In genomic region chr15:88862881-88863694, GRCm38 (mm10) we compare ENCODE assay signal across 8 mouse cellular contexts. TPM values are rescaled to one million over a fixed set of nuclear protein-coding genes. Genes with fewer than 3 reads are reported as not detected.
DNase-seq lines count a peak whose midpoint lies in the region; ATAC-seq and TF ChIP-seq lines count a peak whose summit lies in the region.

No protein-coding gene starts in this region.

- no peak for TF ChIP-seq CTCF in MEL (IDR thresholded peaks at IDR 0.05 in 2 of 3, conservative IDR thresholded peaks at IDR 0.05 in 1 of 3; ENCODE audit: control insufficient read depth in 1 of 3, insufficient read depth in 1 of 3, low read depth in 2 of 3, low read length in 3 of 3, poor library complexity in 1 of 3, severe bottlenecking in 1 of 3)
- no peak for TF ChIP-seq CTCF in bone marrow, adult 2 months (IDR thresholded peaks at IDR 0.05; ENCODE audit: control insufficient read depth, insufficient read depth, low read length)

- peak overlapping the region; percentile 100 for H3K4me2 ChIP-seq in forebrain, embryonic 11.5 days (ENCODE audit: low read depth, low read length, severe bottlenecking)
- peak overlapping the region; percentile 88 for H3K4me2 ChIP-seq in hindbrain, embryonic 14.5 days (replicated peaks)

- TF ChIP-seq RAD21 in MEL (IDR thresholded peaks at IDR 0.05; ENCODE audit: low read depth, low read length) = no peak

- ATAC-seq in forebrain, embryonic 11.5 days (replicated peaks; ENCODE audit: low FRiP score) = peak; percentile 0; the same call in 1 of the 2 replicates
- ATAC-seq in hindbrain, embryonic 14.5 days (ENCODE audit: low FRiP score) = 0 out of 2 replicates have a peak, but pooled peaks have one; percentile 2
- ATAC-seq in activated CD4-positive, CD25-positive, alpha-beta regulatory T cell, adult 4 months = no peak

- H3K4me3 ChIP-seq in MEL (ENCODE audit: control insufficient read depth in 1 of 2, insufficient read depth in 1 of 2, low read depth in 2 of 2, low read length in 2 of 2) = peak overlapping the region; percentile 65 to 78
- H3K4me3 ChIP-seq in bone marrow, adult 2 months (replicated peaks; ENCODE audit: control insufficient read depth, low read depth, low read length) = peak overlapping the region; percentile 90
- peak overlapping the region; percentile 90 for H3K4me3 ChIP-seq in forebrain, embryonic 11.5 days (ENCODE audit: low read depth, low read length)
- peak overlapping the region; percentile 97 for H3K4me3 ChIP-seq in hindbrain, embryonic 14.5 days (replicated peaks; ENCODE audit: low read length)
- H3K4me3 ChIP-seq in midbrain, embryonic 10.5 days = peak overlapping the region; percentile 97

- H3K9me3 ChIP-seq in MEL (replicated peaks; ENCODE audit: insufficient read depth, low read length) = no peaks in the 10 kb centered on the region
- no peaks in the 10 kb centered on the region for H3K9me3 ChIP-seq in forebrain, embryonic 11.5 days (ENCODE audit: control insufficient read depth, low read length)
- H3K9me3 ChIP-seq in hindbrain, embryonic 14.5 days (ENCODE audit: control insufficient read depth, low read length) = no peaks in the 10 kb centered on the region
- H3K9me3 ChIP-seq in midbrain, embryonic 10.5 days (replicated peaks) = 0 out of 2 replicates have a peak, but pooled peaks cover 1% of the 10 kb centered on the region

- no peaks in the 10 kb centered on the region for H3K27me3 ChIP-seq in MEL (ENCODE audit: control insufficient read depth in 1 of 2, insufficient read depth in 2 of 2, low read length in 2 of 2)
- H3K27me3 ChIP-seq in forebrain, embryonic 11.5 days (ENCODE audit: control insufficient read depth, insufficient read depth, low read length) = no peaks in the 10 kb centered on the region
- H3K27me3 ChIP-seq in hindbrain, embryonic 14.5 days (ENCODE audit: control insufficient read depth, insufficient read depth, low read length) = no peaks in the 10 kb centered on the region
- peaks cover 9% of the 10 kb centered on the region for H3K27me3 ChIP-seq in midbrain, embryonic 10.5 days (ENCODE audit: low read depth, poor library complexity, severe bottlenecking)

- peak overlapping the region; percentile 24; the same call in 1 of the 2 replicates for H3K27ac ChIP-seq in MEL (ENCODE audit: control insufficient read depth, low read depth, low read length)
- peak overlapping the region; percentile 34; the same call in 1 of the 2 replicates for H3K27ac ChIP-seq in bone marrow, adult 2 months (ENCODE audit: control insufficient read depth, insufficient read depth, low read depth, low read length, poor library complexity)
- H3K27ac ChIP-seq in forebrain, embryonic 11.5 days (ENCODE audit: low read depth, low read length) = peak overlapping the region; percentile 31; the same call in 1 of the 2 replicates
- H3K27ac ChIP-seq in hindbrain, embryonic 14.5 days = peak overlapping the region; percentile 98
- H3K27ac ChIP-seq in midbrain, embryonic 10.5 days (replicated peaks) = peak overlapping the region; percentile 98

- intact Hi-C loops in left cerebral cortex, postnatal 14 days (cut with DNase I) = loop anchor here (5.0 kb wide), 1 partner anchor 36 kb away; no protein-coding TSS in a partner anchor

- H3K4me1 ChIP-seq in MEL (ENCODE audit: control insufficient read depth in 1 of 2, insufficient read depth in 2 of 2, low read length in 2 of 2) = peaks cover 0 to 11% of the 10 kb centered on the region in 2 experiments; a peak in 2 of 4 replicates
- peaks cover 3% of the 10 kb centered on the region; the same call in 1 of the 2 replicates for H3K4me1 ChIP-seq in bone marrow, adult 2 months (ENCODE audit: control insufficient read depth, insufficient read depth, low read length)
- H3K4me1 ChIP-seq in forebrain, embryonic 11.5 days (replicated peaks; ENCODE audit: control insufficient read depth, insufficient read depth, low read length) = peaks cover 19% of the 10 kb centered on the region
- H3K4me1 ChIP-seq in hindbrain, embryonic 14.5 days (replicated peaks; ENCODE audit: control insufficient read depth, insufficient read depth, low read length) = peaks cover 22% of the 10 kb centered on the region
- H3K4me1 ChIP-seq in midbrain, embryonic 10.5 days = peaks cover 68% of the 10 kb centered on the region

- no peak for TF ChIP-seq EP300 in MEL (IDR thresholded peaks at IDR 0.05; ENCODE audit: low read depth in 1 of 2, low read length in 2 of 2)

- peak overlapping the region; percentile 88 for H3K9ac ChIP-seq in MEL (ENCODE audit: control insufficient read depth, low read depth, low read length, poor library complexity, severe bottlenecking)
- H3K9ac ChIP-seq in forebrain, embryonic 11.5 days (ENCODE audit: low read length) = peak overlapping the region; percentile 67
- peak overlapping the region; percentile 94 for H3K9ac ChIP-seq in hindbrain, embryonic 14.5 days

- DNase-seq in MEL (ENCODE audit: low read depth, low spot score) = peak; percentile 67
- DNase-seq in forebrain, embryonic 11.5 days (ENCODE audit: low spot score) = peak; percentile 82
- DNase-seq in hindbrain, embryonic 14.5 days (ENCODE audit: low spot score) = peak; percentile 34
- DNase-seq in left cerebral cortex, postnatal 14 days (ENCODE audit: low spot score in 2 of 2) = peak; percentile 55 to 60
- DNase-seq in midbrain, embryonic 10.5 days (ENCODE audit: low spot score) = peak; percentile 67
- peak; percentile 54 to 56 for DNase-seq in spleen, postnatal 10 days (ENCODE audit: low spot score in 2 of 2)

- H3K79me2 ChIP-seq in MEL (ENCODE audit: control insufficient read depth, insufficient read depth, low read length, poor library complexity) = peaks cover 23% of the 10 kb centered on the region

- WGBS in bone marrow, adult 2 months = under 1% methylated on average over 98 of the region's 98 CpGs
- under 1% methylated on average over 93 of the region's 98 CpGs for WGBS in forebrain, embryonic 11.5 days
- WGBS in hindbrain, embryonic 14.5 days = under 1% methylated on average over 88 of the region's 98 CpGs
- under 1% methylated on average over 98 of the region's 98 CpGs for WGBS in midbrain, embryonic 10.5 days

- TF ChIP-seq POLR2A in MEL (IDR thresholded peaks at IDR 0.05; ENCODE audit: control insufficient read depth in 1 of 2, insufficient read depth in 1 of 2, low read depth in 1 of 2, low read length in 2 of 2, poor library complexity in 1 of 2) = peak in 1 of 2 experiments; percentile 31; a peak in 1 of 4 replicates
- TF ChIP-seq POLR2A in bone marrow, adult 2 months (IDR thresholded peaks at IDR 0.05; ENCODE audit: borderline replicate concordance, control insufficient read depth, low read depth, low read length) = peak; percentile 20; the same call in 1 of the 2 replicates

- H3K36me3 ChIP-seq in MEL (ENCODE audit: control insufficient read depth in 1 of 2, insufficient read depth in 2 of 2, low read length in 2 of 2) = peaks cover 2 to 8% of the 10 kb centered on the region in 2 experiments; a peak in 2 of 4 replicates
- H3K36me3 ChIP-seq in forebrain, embryonic 11.5 days (ENCODE audit: control insufficient read depth, insufficient read depth, low read length) = peaks cover 2% of the 10 kb centered on the region; the same call in 1 of the 2 replicates
- peaks cover 31% of the 10 kb centered on the region for H3K36me3 ChIP-seq in hindbrain, embryonic 14.5 days (replicated peaks; ENCODE audit: control insufficient read depth, insufficient read depth)
- peaks cover 36% of the 10 kb centered on the region for H3K36me3 ChIP-seq in midbrain, embryonic 10.5 days

TF ChIP-seq in MEL, 35 proteins besides CTCF, POLR2A, EP300 and RAD21 (continues in another document):
- TF ChIP-seq TBP (IDR thresholded peaks at IDR 0.05; ENCODE audit: low read depth, low read length) = no peak
- no peak for TF ChIP-seq JUND (IDR thresholded peaks at IDR 0.05; ENCODE audit: low read depth, low read length)

RNA-seq across cellular contexts. Expression of gene Pim3, which starts 1.1 kb away (rescaled TPM):
- 29.5 and 41.6 TPM in 2 replicates for total RNA-seq in MEL (2012; rRNA removed)
- 10 to 100 TPM in 1 of 2 experiments, not detected in 1; 33.6 TPM for polyA plus RNA-seq in MEL (2012; ENCODE audit: insufficient read depth in 1 of 2, insufficient read length in 2 of 2, low read depth in 1 of 2, low replicate concordance in 2 of 2, missing spikeins in 1 of 2)
- 9.0 and 13.4 TPM in 2 replicates for polyA plus RNA-seq in bone marrow, adult 2 months (2011; ENCODE audit: insufficient read depth, insufficient read length, low replicate concordance, missing spikeins)
- polyA plus RNA-seq in forebrain, embryonic 11.5 days (2014; fragmentation: Nextera tagmentation; extraction: Ambion mirVana) = 42.0 and 42.7 TPM in 2 replicates
- polyA plus RNA-seq in hindbrain, embryonic 14.5 days (2014; fragmentation: Nextera tagmentation; extraction: Ambion mirVana) = 52.1 and 61.0 TPM in 2 replicates
- 10 to 100 TPM; 37.3 to 40.4 TPM for total RNA-seq in left cerebral cortex, postnatal 14 days (2021)
- polyA plus RNA-seq in midbrain, embryonic 10.5 days (2016; fragmentation: Nextera tagmentation; extraction: Ambion mirVana) = 36.9 TPM in 2 replicates
- 1 to 10 TPM; 2.6 to 3.6 TPM for polyA plus RNA-seq in activated CD4-positive, CD25-positive, alpha-beta regulatory T cell, adult 4 months (2017; shearing (Covaris generic))

RNA-seq across cellular contexts. Expression of gene Creld2, which starts 43.6 kb away (rescaled TPM):
- total RNA-seq in MEL (2012; rRNA removed) = 121 and 188 TPM in 2 replicates
- polyA plus RNA-seq in MEL (2012; ENCODE audit: insufficient read depth in 1 of 2, insufficient read length in 2 of 2, low read depth in 1 of 2, low replicate concordance in 2 of 2, missing spikeins in 1 of 2) = 100 to 1,000 TPM in 1 of 2 experiments, not detected in 1; 118 TPM
- polyA plus RNA-seq in bone marrow, adult 2 months (2011; ENCODE audit: insufficient read depth, insufficient read length, low replicate concordance, missing spikeins) = 13.8 and 29.7 TPM in 2 replicates
- 79.4 and 89.4 TPM in 2 replicates for polyA plus RNA-seq in forebrain, embryonic 11.5 days (2014; fragmentation: Nextera tagmentation; extraction: Ambion mirVana)
- polyA plus RNA-seq in hindbrain, embryonic 14.5 days (2014; fragmentation: Nextera tagmentation; extraction: Ambion mirVana) = 59.5 and 64.0 TPM in 2 replicates
- total RNA-seq in left cerebral cortex, postnatal 14 days (2021) = 10 to 100 TPM; 18.9 to 21.4 TPM
- polyA plus RNA-seq in midbrain, embryonic 10.5 days (2016; fragmentation: Nextera tagmentation; extraction: Ambion mirVana) = 94.7 and 110 TPM in 2 replicates
- polyA plus RNA-seq in activated CD4-positive, CD25-positive, alpha-beta regulatory T cell, adult 4 months (2017; shearing (Covaris generic)) = 10 to 100 TPM; 25.4 to 30.9 TPM

RNA-seq across cellular contexts. Expression of gene Alg12, which starts 44.0 kb away (rescaled TPM):
- 12.3 and 13.7 TPM in 2 replicates for total RNA-seq in MEL (2012; rRNA removed)
- polyA plus RNA-seq in MEL (2012; ENCODE audit: insufficient read depth in 1 of 2, insufficient read length in 2 of 2, low read depth in 1 of 2, low replicate concordance in 2 of 2, missing spikeins in 1 of 2) = 10 to 100 TPM in 1 of 2 experiments, not detected in 1; 18.6 TPM
- polyA plus RNA-seq in bone marrow, adult 2 months (2011; ENCODE audit: insufficient read depth, insufficient read length, low replicate concordance, missing spikeins) = 3.8 and 6.3 TPM in 2 replicates
- polyA plus RNA-seq in forebrain, embryonic 11.5 days (2014; fragmentation: Nextera tagmentation; extraction: Ambion mirVana) = 10.8 and 13.5 TPM in 2 replicates
- 9.0 and 10.0 TPM in 2 replicates for polyA plus RNA-seq in hindbrain, embryonic 14.5 days (2014; fragmentation: Nextera tagmentation; extraction: Ambion mirVana)
- total RNA-seq in left cerebral cortex, postnatal 14 days (2021) = 10 to 100 TPM; 10.3 to 12.3 TPM
- 11.7 and 11.9 TPM in 2 replicates for polyA plus RNA-seq in midbrain, embryonic 10.5 days (2016; fragmentation: Nextera tagmentation; extraction: Ambion mirVana)
- polyA plus RNA-seq in activated CD4-positive, CD25-positive, alpha-beta regulatory T cell, adult 4 months (2017; shearing (Covaris generic)) = 10 to 100 TPM; 13.5 to 15.0 TPM

Comparison
In these comparisons a context has a peak if more than half of its experiments do, and no peak if none do; other contexts are left out.
1. H3K27ac ChIP-seq: peak in every context shown above with its lines; median percentile 98 in hindbrain, embryonic 14.5 days; 98 in midbrain, embryonic 10.5 days; 34 in bone marrow, adult 2 months; 31 in forebrain, embryonic 11.5 days; 24 in MEL.